Mouse (Mus musculus): ENCODE measurements around the gene Myo3b.
A peak's percentile ranks its signal among the peaks of the same experiment; 100 is the strongest.
"Not testable (repeated sequence)": the region's sequence is repeated elsewhere in the genome, so short reads cannot be mapped to it uniquely, and the experiment has no call there.

Myo3b gene

DNA sequence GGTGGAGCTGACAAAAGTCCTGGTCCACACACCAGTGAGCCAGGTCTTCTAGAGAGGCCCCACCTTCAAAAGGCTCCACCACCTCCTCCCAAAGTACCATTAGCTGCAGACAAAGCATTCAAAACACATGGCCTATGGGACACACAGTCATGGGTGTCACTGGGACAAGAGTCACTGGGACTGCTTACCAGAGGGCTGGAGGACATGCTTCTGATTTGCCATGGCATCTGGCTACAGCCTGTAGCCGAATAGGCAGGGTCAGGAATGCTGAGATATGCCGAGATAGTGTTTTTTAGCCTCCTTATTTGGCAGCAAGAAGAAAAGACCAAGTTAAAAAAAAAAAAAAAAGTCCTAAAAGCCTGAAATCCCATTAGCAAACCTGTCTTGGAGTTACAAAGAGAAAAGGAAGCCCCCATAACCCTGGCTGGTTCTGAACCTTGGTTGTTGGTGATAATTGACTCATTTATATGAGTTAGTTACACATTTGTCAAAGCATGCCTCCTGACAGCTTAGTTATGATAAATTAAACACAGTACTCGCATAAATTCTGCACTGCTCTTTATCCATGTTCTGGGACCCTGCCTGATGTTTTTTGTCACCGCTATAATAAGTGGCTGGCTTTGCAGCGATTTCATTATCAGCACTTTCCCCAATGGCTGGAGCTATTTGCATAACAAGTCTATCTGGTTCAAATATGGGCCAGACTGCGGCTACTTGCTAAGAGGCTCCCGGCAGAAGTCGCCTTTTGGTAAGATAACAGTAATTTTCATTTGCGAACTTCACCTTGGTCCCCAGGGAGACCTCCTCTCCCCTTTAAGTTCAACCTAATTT lies 156.7 kb downstream of the Myo3b start:
- no peak for DNase-seq (ENCODE audit: low read depth, low spot score)

DNA sequence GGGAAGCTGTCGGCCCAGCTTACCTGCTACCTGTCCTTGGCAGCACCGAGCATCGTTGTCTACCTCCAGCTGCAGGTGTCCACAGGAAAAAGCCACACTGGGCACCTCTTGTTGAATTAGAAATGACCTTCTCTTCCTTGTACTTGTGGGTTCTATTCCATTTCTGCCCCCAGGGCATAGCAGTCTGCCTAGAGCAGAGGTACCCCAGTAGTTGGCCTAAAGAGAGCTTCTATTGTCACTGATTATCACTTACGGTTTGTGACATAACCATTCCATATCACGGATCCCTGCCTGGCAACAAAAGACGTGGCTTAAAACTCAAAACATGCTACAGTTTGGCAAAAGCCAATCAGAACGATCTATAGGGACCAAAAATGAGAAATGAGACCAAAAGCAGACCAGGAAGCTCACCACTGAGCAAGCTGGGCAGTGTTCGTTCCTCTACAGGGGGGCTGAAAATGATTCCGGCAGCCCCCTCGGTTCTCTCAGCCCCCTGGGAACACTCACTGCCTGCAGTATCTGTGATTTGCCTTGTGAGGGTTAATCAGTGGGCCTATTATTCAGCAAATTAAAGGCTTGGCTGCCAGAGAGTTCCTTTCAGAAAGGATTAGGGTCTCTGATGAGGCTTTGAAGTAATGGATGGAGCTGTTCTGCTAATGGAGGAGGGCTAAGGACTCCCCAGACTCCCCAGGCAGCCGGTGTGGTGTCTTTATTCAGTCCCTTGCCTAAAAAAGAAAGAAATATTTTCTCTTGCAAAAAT lies 163.1 kb downstream of the Myo3b start:
- no peak for DNase-seq (ENCODE audit: low read depth, low spot score)

DNA sequence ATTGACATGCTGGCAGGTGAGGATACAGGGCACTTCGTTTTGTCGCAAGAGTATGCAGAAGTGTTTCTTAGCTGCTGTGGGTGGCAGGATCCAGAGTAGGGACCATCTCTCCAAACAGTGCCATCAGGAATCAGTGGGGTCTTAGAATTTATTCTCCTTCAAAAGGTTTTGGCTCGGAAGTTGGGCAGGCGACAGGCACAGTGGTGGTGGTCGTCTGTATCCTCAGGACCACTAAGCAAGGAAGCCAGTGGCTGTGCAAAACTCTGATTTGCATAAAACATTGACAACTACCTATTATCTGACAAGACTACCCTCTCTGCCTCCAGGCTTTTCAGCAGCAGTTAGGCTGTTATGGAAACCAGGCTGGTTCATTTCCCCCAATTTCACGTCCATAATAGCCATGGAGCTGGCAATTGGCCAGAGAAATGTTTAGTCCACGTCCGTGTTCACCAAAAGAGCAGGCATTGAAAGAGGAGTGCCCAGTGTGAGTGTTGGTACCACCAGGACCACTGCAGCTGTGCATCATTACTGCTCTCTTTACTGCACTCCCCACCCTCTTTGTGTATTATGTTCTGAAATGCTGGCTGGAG lies 163.7 kb downstream of the Myo3b start:
- DNase-seq (ENCODE audit: low read depth, low spot score) = no peak

DNA sequence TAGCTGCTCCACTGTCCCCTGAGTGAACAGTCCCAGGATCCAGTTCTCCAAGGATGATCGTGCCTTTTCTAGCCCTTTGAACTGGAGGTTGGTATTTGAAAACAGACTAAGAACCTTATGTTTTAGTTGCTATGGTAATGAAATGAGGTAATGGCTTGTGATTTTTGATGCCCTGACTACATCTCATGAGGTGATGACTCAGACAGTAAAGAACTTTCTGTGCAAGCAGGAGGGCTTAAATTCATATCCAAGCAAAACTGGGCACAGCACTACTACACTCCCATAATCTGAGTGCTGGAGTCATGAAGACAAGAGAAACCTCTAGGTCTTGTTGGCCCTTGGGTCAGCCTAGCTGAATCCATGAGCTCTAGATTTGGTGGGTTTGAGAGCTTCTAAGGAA lies 169.5 kb downstream of the Myo3b start:
- peak; percentile 57 for DNase-seq (ENCODE audit: low read depth, low spot score)

DNA sequence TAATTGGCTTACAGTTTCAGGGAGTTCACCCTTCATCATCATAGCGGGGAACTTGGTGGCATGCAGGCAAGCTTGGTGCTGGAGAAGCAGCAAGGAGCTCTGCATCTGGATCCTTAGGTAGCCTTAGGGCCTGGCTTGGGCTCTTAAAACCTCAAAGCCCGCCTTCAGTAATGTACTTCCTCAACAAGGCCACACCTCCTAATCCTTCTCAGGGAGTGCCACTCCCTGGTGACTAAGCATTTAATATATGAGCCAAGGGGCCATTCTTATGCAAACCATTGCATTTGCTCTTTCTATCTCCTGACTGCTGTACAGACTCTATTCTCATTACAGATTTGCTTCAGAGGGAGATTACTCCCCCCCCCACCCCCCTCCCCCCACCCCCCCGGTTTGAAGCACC lies 170.9 kb downstream of the Myo3b start:
- no peak for DNase-seq (ENCODE audit: low read depth, low spot score)

DNA sequence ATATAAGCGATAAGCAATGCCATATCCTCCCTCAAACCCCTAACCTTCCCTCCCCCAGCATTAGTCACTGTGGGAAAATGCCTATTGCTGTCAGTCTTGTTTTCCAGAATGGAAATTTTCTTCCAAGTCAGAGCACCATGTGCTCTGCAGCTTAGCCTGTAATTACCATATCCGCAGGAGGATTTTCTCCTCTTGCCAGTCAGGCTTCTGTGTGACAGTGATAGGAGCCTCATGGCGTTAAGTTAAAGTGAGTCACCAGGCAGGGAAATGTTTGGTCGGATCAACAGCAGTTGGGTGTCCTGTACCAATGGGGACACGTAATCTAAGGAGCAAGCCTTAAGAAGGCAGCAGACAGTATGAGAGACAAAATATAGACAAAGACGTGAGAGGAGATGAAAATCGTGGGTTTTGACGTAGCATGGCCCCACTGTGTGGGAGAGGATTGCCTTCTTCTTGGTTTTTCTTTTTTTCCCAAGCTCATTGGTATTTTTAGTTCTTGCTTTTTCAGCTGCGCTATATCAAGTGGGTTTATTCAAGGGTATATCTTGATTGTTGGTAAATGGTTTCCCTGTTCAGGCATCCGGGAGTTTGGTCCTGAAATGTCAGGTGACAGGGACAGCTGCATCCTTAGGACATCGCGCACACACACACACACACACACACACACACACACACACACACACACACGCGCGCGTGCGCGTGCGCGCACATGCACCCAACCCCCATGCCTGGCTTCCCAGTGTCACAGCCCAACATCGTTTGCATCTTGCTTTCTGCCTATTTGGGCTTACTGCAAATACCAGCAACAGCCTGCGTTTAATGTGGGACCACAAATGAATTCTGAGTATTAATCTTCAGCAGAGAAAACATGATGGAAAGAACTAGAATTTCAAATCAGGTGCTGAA lies 171.8 kb downstream of the Myo3b start:
- peak; percentile 90 for DNase-seq (ENCODE audit: low read depth, low spot score)

DNA sequence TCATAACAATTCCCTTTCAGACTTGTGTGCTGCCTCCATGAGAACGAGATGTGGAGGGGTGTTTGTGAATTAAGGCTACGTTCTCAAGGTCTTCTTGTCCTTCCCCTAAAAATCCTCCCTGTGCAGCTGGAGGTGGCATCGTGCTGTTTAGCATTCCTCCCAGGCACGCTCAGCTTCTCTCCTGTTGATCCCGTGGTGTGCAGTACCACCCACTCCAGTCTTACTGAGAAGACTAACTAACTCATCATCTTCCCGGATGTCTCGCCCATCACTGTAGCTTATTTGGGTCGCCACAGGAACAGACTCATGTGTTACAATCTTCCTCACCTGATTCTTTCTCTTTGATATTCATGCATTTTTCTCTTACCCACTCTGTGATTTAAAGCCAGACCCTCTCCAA lies 175.5 kb downstream of the Myo3b start:
- DNase-seq (ENCODE audit: low read depth, low spot score) = peak; percentile 87

DNA sequence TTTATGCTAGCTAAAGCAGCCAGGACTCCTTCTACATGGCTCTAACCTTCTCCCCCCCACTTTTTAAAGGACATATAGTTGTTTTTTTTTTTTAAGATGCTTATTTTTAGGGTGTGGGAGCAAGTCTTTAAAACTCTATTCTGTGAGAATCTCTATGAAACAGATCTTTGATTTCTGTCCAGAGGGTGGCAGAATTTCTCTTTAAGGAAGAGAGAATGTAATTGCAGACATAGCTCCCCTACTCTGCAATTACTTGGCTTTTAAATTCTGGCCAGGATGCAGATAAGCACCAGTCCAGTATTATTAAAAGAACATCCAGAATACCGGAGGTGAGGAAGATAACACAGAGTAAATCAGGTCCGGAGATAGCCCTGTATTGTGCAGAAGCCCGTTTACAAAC lies 178.9 kb downstream of the Myo3b start:
- DNase-seq (ENCODE audit: low read depth, low spot score) = peak; percentile 73

DNA sequence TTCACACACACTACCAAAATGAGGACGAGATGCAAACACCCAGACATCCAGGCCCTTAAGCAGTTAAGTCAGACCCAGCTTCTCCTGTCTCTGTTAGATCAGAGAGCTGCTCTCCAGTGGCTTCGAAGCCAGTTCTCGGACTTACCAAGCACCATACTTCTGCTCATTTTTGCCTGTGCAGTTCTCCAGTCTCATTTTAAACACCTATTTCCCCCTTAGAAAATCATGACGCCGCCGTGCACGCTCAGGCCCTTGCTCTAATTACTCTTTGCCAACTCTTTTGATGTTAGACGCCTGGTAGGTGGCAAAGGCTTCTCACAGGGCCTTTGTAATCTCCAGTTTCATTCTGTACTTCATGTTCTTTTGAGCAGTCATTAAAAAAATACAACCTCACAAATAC lies 179.5 kb downstream of the Myo3b start:
- peak; percentile 27 for DNase-seq (ENCODE audit: low read depth, low spot score)

DNA sequence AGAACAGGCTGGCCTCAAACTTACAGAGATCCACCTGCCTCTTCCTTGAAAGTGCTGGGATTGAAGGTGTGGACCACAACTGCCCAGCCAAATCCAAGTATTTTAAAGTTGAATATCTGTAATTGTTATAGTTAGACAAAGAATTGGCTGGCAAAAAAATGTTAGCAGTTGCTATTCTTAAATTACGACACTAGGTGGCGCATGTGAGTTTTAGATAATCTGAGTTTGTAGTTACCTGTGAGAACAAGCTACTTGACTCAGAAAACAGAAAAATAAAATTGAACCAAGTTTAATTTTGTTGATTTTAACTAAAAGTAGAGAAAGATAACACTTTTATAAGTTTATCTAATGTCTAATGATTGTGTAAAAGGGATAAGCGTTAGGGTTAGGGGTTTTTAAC lies 187.8 kb downstream of the Myo3b start:
- DNase-seq (ENCODE audit: low read depth, low spot score) = no peak

DNA sequence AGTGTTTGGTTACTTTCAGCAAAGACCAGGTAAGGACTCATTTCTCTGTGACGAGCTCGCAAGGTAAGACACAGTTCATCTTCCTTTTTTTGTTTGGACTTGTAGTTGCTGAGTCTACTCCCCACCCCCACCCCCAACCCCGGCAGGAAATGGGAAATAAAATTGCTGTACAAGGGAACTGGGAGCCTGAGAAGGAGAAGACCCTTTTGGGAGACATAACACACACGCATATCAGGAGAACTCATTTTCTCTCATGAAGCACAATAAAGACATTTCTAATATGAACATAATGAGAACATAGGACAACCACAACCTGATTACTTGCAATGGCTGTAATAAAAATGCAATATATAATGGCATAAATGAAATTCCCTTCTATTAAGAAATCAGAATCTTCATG lies 195.5 kb downstream of the Myo3b start:
- DNase-seq (ENCODE audit: low read depth, low spot score) = not testable (repeated sequence)

DNA sequence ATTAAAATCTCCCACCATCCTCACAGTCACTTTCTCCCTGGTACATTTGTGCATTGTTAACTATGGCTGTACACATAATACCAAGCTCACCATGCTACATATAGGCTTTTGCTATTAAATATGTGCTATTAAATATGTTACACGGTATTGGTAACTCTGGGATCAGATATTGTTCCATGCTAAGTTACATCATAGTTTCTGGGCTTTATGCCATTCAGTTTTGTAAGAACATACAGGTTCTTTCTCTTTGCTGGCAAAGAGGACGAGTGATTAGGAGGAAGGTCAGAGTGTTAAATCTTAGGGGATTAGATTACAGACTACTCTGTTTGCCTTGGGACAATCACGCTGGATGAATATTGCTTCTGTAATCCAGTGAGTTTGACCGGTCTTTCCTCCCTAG lies 207.1 kb downstream of the Myo3b start:
- DNase-seq (ENCODE audit: low read depth, low spot score) = no peak

DNA sequence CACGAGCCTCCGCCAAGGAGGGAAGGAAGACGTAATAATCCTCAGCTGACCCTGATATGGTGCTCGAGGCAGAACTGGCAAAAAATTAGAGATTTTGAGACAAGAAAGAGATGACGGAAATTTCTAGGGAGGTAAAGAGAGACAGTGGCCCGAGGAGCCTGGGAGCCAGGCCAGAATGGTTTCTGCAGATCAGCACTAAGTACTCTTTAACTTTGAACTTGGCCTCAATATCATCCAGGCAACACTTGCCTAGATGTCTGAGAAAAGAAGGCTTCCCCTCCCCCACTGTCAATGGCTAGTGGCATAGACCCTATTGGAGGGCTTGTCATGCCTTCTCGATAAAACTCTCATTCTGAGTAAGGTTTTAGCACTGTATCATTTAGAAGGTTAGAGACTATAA lies 209.7 kb downstream of the Myo3b start:
- no peak for DNase-seq (ENCODE audit: low read depth, low spot score)

DNA sequence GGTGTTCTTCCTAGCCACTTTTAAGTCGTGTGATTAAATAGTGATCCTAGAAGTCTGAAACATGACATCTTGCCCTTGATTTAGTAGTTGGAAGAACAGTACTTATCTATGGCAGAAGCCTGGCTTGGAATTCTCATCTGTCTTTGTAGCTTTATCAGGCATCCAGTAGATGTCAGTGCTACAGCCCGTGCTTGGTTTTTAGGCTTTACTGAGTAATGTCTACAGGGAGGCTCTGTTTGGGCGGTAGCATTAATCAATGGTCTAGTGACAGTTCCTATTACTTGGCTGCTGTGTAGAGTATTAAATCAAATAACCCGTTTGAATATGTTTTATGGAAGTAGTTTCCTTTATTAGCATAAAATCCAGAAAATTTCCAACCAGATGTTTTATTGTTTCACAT lies 210.9 kb downstream of the Myo3b start:
- DNase-seq (ENCODE audit: low read depth, low spot score) = peak; percentile 35

DNA sequence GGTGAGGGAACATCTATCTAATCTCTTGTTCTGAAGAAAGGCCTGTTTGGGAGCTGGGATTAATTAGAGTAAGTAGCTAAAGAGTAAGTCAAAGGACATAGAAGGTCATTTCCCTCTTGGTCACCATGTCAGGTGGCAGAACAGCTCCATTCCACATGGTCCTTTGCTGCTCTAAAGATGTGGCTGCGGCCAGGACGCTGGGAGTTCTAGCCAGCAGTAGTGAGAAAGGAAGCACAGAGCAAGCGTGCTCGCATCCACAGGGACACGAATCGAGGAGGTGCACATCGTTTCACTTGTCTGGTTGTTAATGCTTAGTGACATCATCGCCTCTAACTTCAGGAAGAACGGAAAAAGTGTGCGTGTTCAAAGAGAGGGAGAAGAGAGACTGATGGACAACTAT lies 212.3 kb downstream of the Myo3b start:
- DNase-seq (ENCODE audit: low read depth, low spot score) = no peak

DNA sequence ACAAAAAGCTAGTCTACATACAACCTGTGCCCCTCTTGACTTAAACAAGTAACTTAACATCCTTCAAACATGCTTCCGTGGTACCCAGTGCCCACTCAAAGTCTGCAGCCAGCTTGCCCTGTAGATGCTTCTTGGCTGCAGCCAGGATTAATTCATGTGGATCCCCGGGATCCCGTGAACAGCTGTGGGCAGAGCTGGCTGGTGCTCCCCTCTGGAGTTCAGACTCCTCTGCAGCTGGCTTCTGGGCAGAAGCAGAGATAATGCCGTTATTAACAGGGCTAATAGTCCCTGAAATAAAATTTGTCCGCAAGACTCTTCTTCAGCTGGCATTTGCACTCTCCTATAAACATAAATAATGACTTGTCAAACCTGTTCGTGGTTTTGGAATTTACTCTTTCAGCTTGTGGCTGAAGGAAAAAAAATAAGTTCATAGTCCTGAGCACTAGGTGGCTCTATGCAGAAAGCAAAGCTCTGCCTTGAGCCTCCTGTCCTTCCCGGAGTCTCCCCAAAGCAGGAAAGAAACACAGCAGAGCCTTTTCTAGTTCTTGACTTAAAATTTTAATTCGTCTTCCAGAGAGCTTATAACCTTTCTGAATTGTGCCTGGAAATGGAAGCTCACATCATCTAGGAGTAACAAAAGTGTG lies 220.6 kb downstream of the Myo3b start:
- peak; percentile 82 for DNase-seq (ENCODE audit: low read depth, low spot score)

DNA sequence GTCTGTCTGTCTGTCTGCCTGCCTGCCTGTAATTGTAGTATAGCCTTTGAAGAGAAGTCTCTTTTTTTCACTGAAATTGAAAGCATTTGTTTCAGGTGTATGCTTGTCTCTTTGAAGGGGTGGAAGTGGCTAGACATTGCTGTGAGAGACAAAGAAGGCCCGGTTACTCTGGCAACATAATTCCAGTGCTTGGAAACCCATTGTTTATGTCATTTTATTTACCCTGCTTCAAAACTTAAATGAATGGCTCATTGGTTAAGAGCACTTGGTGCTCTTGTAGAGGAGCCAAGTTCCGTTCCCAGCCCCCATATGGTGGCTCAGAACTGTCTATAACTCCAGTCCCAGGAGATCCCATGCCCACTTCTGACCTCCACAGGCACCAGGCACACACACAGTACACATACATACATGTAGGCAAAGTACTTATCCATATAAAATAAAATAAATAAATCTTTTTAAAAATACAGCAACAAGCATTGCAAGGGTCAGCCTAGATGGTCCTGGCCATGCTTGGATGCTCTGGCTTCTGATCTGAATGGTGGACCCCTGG lies 221.8 kb downstream of the Myo3b start:
- DNase-seq (ENCODE audit: low read depth, low spot score) = no peak

DNA sequence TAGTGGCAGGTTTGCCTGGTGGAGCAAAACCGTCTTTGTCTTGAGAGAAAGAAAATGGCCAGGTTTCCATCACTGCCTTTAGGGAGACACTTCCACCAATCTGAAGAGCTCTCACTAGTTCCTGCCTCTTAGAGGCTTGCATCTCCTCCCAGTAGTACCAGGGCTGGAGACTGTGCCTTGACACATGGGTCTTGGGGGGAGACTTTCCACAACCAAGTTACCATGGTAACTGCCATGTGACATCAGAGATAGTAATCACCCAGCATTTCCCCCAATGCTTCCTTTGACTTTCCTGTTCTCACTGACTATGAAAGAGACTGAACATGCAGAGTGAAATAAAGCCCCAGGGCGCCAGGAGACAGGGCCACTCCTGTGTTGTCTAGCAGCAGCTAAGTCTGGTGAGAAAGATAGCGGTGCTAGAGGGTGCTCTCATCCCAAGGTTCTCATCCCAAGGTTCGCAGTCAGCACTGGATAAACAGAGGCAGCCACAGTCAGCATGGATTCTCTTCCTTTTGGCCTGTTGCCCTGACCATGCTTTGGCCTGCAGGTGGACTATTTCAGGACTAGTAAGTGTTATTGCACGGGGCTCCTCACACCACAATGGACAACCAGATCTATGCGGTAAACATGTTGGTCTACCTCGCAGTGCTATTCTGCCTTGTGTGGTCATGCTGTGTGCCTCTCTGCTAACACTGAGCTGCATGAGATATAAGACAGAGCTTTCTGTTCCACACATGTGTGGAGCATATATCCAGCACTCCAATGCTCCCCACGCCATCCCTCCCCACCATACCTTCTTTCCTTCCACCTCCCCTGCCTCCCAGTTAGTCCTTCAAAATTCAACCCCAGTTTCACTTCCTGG lies 223.0 kb downstream of the Myo3b start:
- peak; percentile 53 for DNase-seq (ENCODE audit: low read depth, low spot score)

DNA sequence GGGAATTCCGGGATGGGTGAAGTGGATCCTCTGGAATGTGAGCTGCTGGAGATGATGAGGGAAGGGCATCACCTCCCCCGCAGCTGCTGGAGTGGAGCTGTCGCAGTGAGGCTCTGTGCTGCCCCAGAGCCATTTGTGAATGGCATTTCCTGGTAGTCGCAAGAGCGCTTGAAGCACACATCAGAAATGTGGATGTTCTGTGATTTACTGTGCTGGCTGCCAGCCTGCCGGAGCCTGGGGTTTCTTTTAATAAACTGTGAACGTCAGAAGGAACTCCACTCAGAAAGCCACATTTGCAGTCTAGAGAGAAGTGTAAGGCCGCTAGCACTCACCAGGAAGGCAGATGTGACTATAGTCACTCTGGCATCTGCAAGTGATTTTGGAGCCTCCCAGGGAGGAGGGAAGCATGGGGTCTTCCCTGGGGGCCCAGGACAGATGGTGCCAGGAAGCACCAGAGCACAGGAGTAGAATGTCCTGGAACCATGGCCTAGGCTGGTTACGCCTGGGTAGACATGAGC lies 223.7 kb downstream of the Myo3b start:
- peak; percentile 71 for DNase-seq (ENCODE audit: low read depth, low spot score)
